Mouse (Mus musculus) MEL (cell line): ENCODE measurements around the gene Fmr1. TPM values are rescaled to one million over a fixed set of nuclear protein-coding genes. Genes with fewer than 3 reads are reported as not detected.

Source experiments
- DNase-seq: peaks from one replicate; pipeline ENCODE4 v3.0.0; 2011; ENCODE audit warnings: low read depth, low spot score
- H3K27ac ChIP-seq: 2 replicates; pipeline ENCODE4 v1.5.1; 2012; ENCODE audit warnings: low read depth, mild to moderate bottlenecking, control low read depth, low read length, moderate library complexity; ENCODE audit not compliant: control insufficient read depth
- H3K27me3 ChIP-seq, 2 experiments: fragments of 150-350 bp in 1 of 2; sonication (generic) in 1 of 2; 2 replicates each; pipeline ENCODE4 v1.6.1; 2012; ENCODE audit warnings: low read length in 2 of 2, mild to moderate bottlenecking in 2 of 2, improper control_type of control experiment in 1 of 2, moderate library complexity in 1 of 2; ENCODE audit not compliant: insufficient read depth in 2 of 2, control insufficient read depth in 1 of 2
- H3K36me3 ChIP-seq, 2 experiments: 2 replicates each; pipeline ENCODE4 v1.6.1; 2012 to 2014; ENCODE audit warnings: low read length in 2 of 2, improper control_type of control experiment in 1 of 2, inconsistent platforms in 1 of 2, mild to moderate bottlenecking in 1 of 2; ENCODE audit not compliant: insufficient read depth in 2 of 2, control insufficient read depth in 1 of 2
- H3K4me1 ChIP-seq, 2 experiments: fragments of 150-350 bp in 1 of 2; sonication (generic) in 1 of 2; 2 replicates each; pipeline ENCODE4 v1.6.1; 2012; ENCODE audit warnings: low read length in 2 of 2, improper control_type of control experiment in 1 of 2, mild to moderate bottlenecking in 1 of 2; ENCODE audit not compliant: insufficient read depth in 2 of 2, control insufficient read depth in 1 of 2
- H3K4me3 ChIP-seq, 2 experiments: fragments of 150-350 bp in 1 of 2; sonication (generic) in 1 of 2; 2 replicates each; pipeline ENCODE4 v1.5.1; 2012; ENCODE audit warnings: low read depth in 2 of 2, low read length in 2 of 2, mild to moderate bottlenecking in 2 of 2, moderate library complexity in 2 of 2, control low read depth in 1 of 2, improper control_type of control experiment in 1 of 2; ENCODE audit not compliant: control insufficient read depth in 1 of 2, insufficient read depth in 1 of 2
- H3K79me2 ChIP-seq: 2 replicates; pipeline ENCODE4 v1.6.1; 2012; ENCODE audit warnings: mild to moderate bottlenecking, low read length, moderate library complexity; ENCODE audit not compliant: control insufficient read depth, poor library complexity, insufficient read depth
- H3K9ac ChIP-seq: 2 replicates; pipeline ENCODE4 v1.6.1; 2012; ENCODE audit warnings: low read depth, mild to moderate bottlenecking, control low read depth, low read length, moderate library complexity; ENCODE audit not compliant: control insufficient read depth, poor library complexity, severe bottlenecking
- H3K9me3 ChIP-seq: fragments of 150-350 bp; sonication (generic); replicated peaks from 2 replicates; pipeline ENCODE4 v1.6.1; 2012; ENCODE audit warnings: mild to moderate bottlenecking, low read length, improper control_type of control experiment, moderate library complexity; ENCODE audit not compliant: insufficient read depth
- CHD1 ChIP-seq: IDR thresholded peaks from 2 replicates; pipeline ENCODE4 v1.6.1; 2012; ENCODE audit warnings: low read depth, mild to moderate bottlenecking, inconsistent platforms, low read length, improper control_type of control experiment
- E2F4 ChIP-seq: IDR thresholded peaks from 2 replicates; pipeline ENCODE4 v1.6.1; 2011; ENCODE audit warnings: low read depth, low read length, improper control_type of control experiment, borderline replicate concordance
- ELF1 ChIP-seq: IDR thresholded peaks from 2 replicates; pipeline ENCODE4 v1.6.1; 2014; ENCODE audit warnings: low read depth, mild to moderate bottlenecking, inconsistent platforms, low read length, improper control_type of control experiment, moderate library complexity
- GATA1 ChIP-seq: IDR thresholded peaks from 2 replicates; pipeline ENCODE4 v1.6.1; 2011; ENCODE audit warnings: low read depth, low read length, improper control_type of control experiment
- HCFC1 ChIP-seq: IDR thresholded peaks from 2 replicates; pipeline ENCODE4 v1.6.1; 2012; ENCODE audit warnings: low read depth, mild to moderate bottlenecking, inconsistent platforms, low read length, improper control_type of control experiment, moderate library complexity
- MAX ChIP-seq: IDR thresholded peaks from 2 replicates; pipeline ENCODE4 v1.6.1; 2011; ENCODE audit warnings: low read length, improper control_type of control experiment
- MAZ ChIP-seq: IDR thresholded peaks from 2 replicates; pipeline ENCODE4 v1.6.1; 2012; ENCODE audit warnings: low read depth, mild to moderate bottlenecking, inconsistent platforms, low read length, improper control_type of control experiment
- MXI1 ChIP-seq: IDR thresholded peaks from 2 replicates; pipeline ENCODE4 v1.6.1; 2011; ENCODE audit warnings: mild to moderate bottlenecking, low read depth, low read length, improper control_type of control experiment
- MYB ChIP-seq: IDR thresholded peaks from 2 replicates; pipeline ENCODE4 v1.6.1; 2011; ENCODE audit warnings: mild to moderate bottlenecking, low read depth, low read length, improper control_type of control experiment
- NELFE ChIP-seq: IDR thresholded peaks from 2 replicates; pipeline ENCODE4 v1.6.1; 2011; ENCODE audit warnings: low read depth, low read length, improper control_type of control experiment
- NRF1 ChIP-seq: IDR thresholded peaks from 2 replicates; pipeline ENCODE4 v1.6.1; 2014; ENCODE audit warnings: low read depth, mild to moderate bottlenecking, inconsistent platforms, low read length, improper control_type of control experiment, moderate library complexity; ENCODE audit not compliant: poor library complexity, insufficient read depth, severe bottlenecking
- POLR2A ChIP-seq, 2 experiments: IDR thresholded peaks; 2 replicates each; pipeline ENCODE4 v1.6.1; 2011 to 2012; ENCODE audit warnings: low read length in 2 of 2, mild to moderate bottlenecking in 2 of 2, control low read depth in 1 of 2, improper control_type of control experiment in 1 of 2, low read depth in 1 of 2, moderate library complexity in 1 of 2; ENCODE audit not compliant: control insufficient read depth in 1 of 2, insufficient read depth in 1 of 2, poor library complexity in 1 of 2
- POLR2AphosphoS2 ChIP-seq: IDR thresholded peaks from 2 replicates; pipeline ENCODE4 v1.6.1; 2011; ENCODE audit warnings: low read length, improper control_type of control experiment
- POLR2AphosphoS5 ChIP-seq: IDR thresholded peaks from 2 replicates; pipeline ENCODE4 v1.6.1; 2012; ENCODE audit warnings: low read depth, borderline replicate concordance, mild to moderate bottlenecking, inconsistent platforms, low read length, moderate library complexity, mixed read lengths
- RAD21 ChIP-seq: IDR thresholded peaks from 2 replicates; pipeline ENCODE4 v1.6.1; 2011; ENCODE audit warnings: mild to moderate bottlenecking, low read depth, low read length, improper control_type of control experiment
- SIN3A ChIP-seq: IDR thresholded peaks from 2 replicates; pipeline ENCODE4 v1.6.1; 2012; ENCODE audit warnings: low read length, improper control_type of control experiment, inconsistent platforms
- TBP ChIP-seq: IDR thresholded peaks from 2 replicates; pipeline ENCODE4 v1.8.0; 2011; ENCODE audit warnings: low read depth, low read length, improper control_type of control experiment
- TCF12 ChIP-seq: IDR thresholded peaks from 2 replicates; pipeline ENCODE4 v1.6.1; 2014; ENCODE audit warnings: low read depth, mild to moderate bottlenecking, inconsistent platforms, low read length, improper control_type of control experiment, moderate library complexity
- UBTF ChIP-seq: IDR thresholded peaks from 2 replicates; pipeline ENCODE4 v1.6.1; 2012; ENCODE audit warnings: low read depth, mild to moderate bottlenecking, inconsistent platforms, low read length, improper control_type of control experiment, moderate library complexity, borderline replicate concordance; ENCODE audit not compliant: insufficient read depth
- USF1 ChIP-seq: IDR thresholded peaks from 2 replicates; pipeline ENCODE4 v1.6.1; 2014; ENCODE audit warnings: low read depth, mild to moderate bottlenecking, inconsistent platforms, low read length, improper control_type of control experiment, moderate library complexity
- USF2 ChIP-seq, 2 experiments: IDR thresholded peaks; 2 replicates each; pipeline ENCODE4 v1.6.1; 2011 to 2012; ENCODE audit warnings: improper control_type of control experiment in 2 of 2, low read length in 2 of 2, borderline replicate concordance in 1 of 2, inconsistent platforms in 1 of 2, low read depth in 1 of 2, mild to moderate bottlenecking in 1 of 2; ENCODE audit not compliant: insufficient read depth in 1 of 2
- ZKSCAN1 ChIP-seq: IDR thresholded peaks from 2 replicates; pipeline ENCODE4 v1.6.1; 2012; ENCODE audit warnings: low read depth, mild to moderate bottlenecking, inconsistent platforms, low read length, improper control_type of control experiment, moderate library complexity
- ZMIZ1 ChIP-seq: IDR thresholded peaks from 2 replicates; pipeline ENCODE4 v1.6.1; 2012; ENCODE audit warnings: low read depth, mild to moderate bottlenecking, inconsistent platforms, low read length, improper control_type of control experiment, moderate library complexity
- polyA plus RNA-seq, 2 experiments: library from polyadenylated mRNA; stranded (reverse) in 1 of 2; unstranded in 1 of 2; fragments of >175 nt in 1 of 2; fragments of >200 nt in 1 of 2; gene quantifications; 2 replicates each; pipeline versions ENCODE4 v1.2.1 to v1.2.4; 2012; ENCODE audit warnings: low replicate concordance in 2 of 2, low read depth in 1 of 2; ENCODE audit not compliant: insufficient read length in 2 of 2, insufficient read depth in 1 of 2, missing spikeins in 1 of 2
- total RNA-seq: library from RNA; depleted of rRNA; stranded (reverse); fragments of 300-350 nt; gene quantifications from 2 replicates; pipeline ENCODE4 v1.2.3, GENCODE M21; 2012; rRNA removed

The Fmr1 gene
- total RNA-seq, result 30.0 and 31.0 TPM in 2 replicates
- 100 to 1,000 TPM in 1 of 2 experiments, 10 to 100 TPM in 1; 54.5 to 255 TPM for polyA plus RNA-seq

DNA sequence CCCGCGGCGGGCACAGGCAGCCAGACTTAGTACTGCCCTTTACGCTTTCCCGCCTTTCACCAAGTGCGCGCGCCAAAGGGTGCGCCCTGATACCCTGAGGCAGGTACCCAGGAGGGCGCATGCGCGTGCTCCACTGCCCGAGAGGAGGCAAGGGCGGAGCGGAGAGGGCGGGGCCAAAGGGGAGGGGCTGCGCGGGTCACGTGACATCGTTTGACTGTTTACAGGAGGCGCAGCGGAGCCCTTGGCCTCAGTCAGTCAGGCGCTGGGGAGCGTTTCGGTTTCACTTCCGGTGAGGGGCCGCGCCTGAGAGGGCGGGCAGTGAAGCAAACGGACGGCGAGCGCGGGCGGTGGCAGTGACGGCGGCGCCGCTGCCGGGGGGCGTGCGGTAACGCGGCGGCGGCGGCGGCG, at the start of gene Fmr1:
Gene Fmr1 (plus strand): TSS at position 209 of the 408 bp plus-strand sequence.
- H3K9ac ChIP-seq, result peak within 1 kb of the TSS; percentile 98
- peak; percentile 93 for DNase-seq
- H3K79me2 ChIP-seq, result peaks cover 23% of the 10 kb centered on the region
- peak; percentile 67; the same call in 1 of the 2 replicates for TF ChIP-seq E2F4
- peak; percentile 53 for TF ChIP-seq SIN3A
- TF ChIP-seq GATA1, result no peak
- peak; percentile 63 for TF ChIP-seq HCFC1
- TF ChIP-seq TCF12, result peak; percentile 23; the same call in 1 of the 2 replicates
- TF ChIP-seq POLR2AphosphoS5, result 0 out of 2 replicates have a peak, but pooled peaks have one; percentile 44
- TF ChIP-seq CHD1, result no peak
- TF ChIP-seq USF1, result peak; percentile 96
- no peak for TF ChIP-seq UBTF
- TF ChIP-seq MAZ, result peak; percentile 63; the same call in 1 of the 2 replicates
- peak; percentile 64 to 66; a peak in 3 of 4 replicates for TF ChIP-seq USF2 (IDR thresholded peaks at IDR 0.05; ENCODE audit: borderline replicate concordance in 1 of 2, insufficient read depth in 1 of 2, low read depth in 1 of 2, low read length in 2 of 2)
- TF ChIP-seq NRF1, result peak; percentile 82
- no peak for TF ChIP-seq ZKSCAN1
- 0 out of 2 replicates have a peak, but pooled peaks have one; percentile 26 for TF ChIP-seq POLR2AphosphoS2
- TF ChIP-seq MYB, result no peak
- peak; percentile 66 for TF ChIP-seq NELFE
- peak; percentile 57 to 82; a peak in 3 of 4 replicates for TF ChIP-seq POLR2A (IDR thresholded peaks at IDR 0.05; ENCODE audit: control insufficient read depth in 1 of 2, insufficient read depth in 1 of 2, low read depth in 1 of 2, low read length in 2 of 2, poor library complexity in 1 of 2)
- TF ChIP-seq MAX, result peak; percentile 69; the same call in 1 of the 2 replicates
- TF ChIP-seq MXI1, result peak; percentile 42; the same call in 1 of the 2 replicates
- TF ChIP-seq TBP, result peak; percentile 78; the same call in 1 of the 2 replicates
- TF ChIP-seq ZMIZ1, result peak; percentile 82; the same call in 1 of the 2 replicates
- peak; percentile 53; the same call in 1 of the 2 replicates for TF ChIP-seq ELF1
- no peak for TF ChIP-seq RAD21
- TF ChIP-seq, all 39 proteins: peak for 17
- peaks cover 0 to 5% of the 10 kb centered on the region in 2 experiments; a peak in 1 of 4 replicates for H3K36me3 ChIP-seq
- peak within 1 kb of the TSS; percentile 93 to 98 for H3K4me3 ChIP-seq
- no peaks in the 10 kb centered on the region for H3K27me3 ChIP-seq
- peak within 1 kb of the TSS; percentile 91 for H3K27ac ChIP-seq
- no peaks in the 10 kb centered on the region for H3K9me3 ChIP-seq
- peaks cover 0 to 3% of the 10 kb centered on the region in 2 experiments; a peak in 3 of 4 replicates for H3K4me1 ChIP-seq
